ENCODE assay signal across 8 mouse cellular contexts in genomic region chr13:63324978-63325848, GRCm38 (mm10).
DNase-seq lines count a peak whose midpoint lies in the region; ATAC-seq and TF ChIP-seq lines count a peak whose summit lies in the region.

No protein-coding gene starts in this region.

- in situ Hi-C loops in Patski (cut with MboI; ENCODE audit: low pct_unique_long_range_greater_than_20kb): loop anchor here (5.0 kb wide), 2 partner anchors 83 to 278 kb away; no protein-coding TSS in a partner anchor

- peak; percentile 86 for ATAC-seq in Patski
- ATAC-seq in erythroid progenitor cell, adult 5-6 weeks (replicated peaks; ENCODE audit: low FRiP score, poor library complexity, severe bottlenecking): no peak

- POLR2A ChIA-PET in Patski (lab: Charles Lee): no interaction called here

- no peak for TF ChIP-seq CTCF in layer of hippocampus, adult 2 months (conservative IDR thresholded peaks at IDR 0.05)
- no peak for TF ChIP-seq CTCF in Patski (IDR thresholded peaks at IDR 0.05)

- peak overlapping the region; percentile 81 for H3K27ac ChIP-seq in layer of hippocampus, adult 2 months

- CTCF ChIA-PET in Patski (lab: Charles Lee): interaction anchor here (1.2 kb wide), 1 partner anchor 48 kb away, joined by 3 read pairs; no protein-coding TSS in a partner anchor

- no peaks in the 10 kb centered on the region for H3K27me3 ChIP-seq in Patski

- no peak for DNase-seq in layer of hippocampus, adult 2 months (ENCODE audit: low spot score in 2 of 2)
- DNase-seq in layer of hippocampus, postnatal 14 days (ENCODE audit: low spot score in 2 of 2): no peak
- DNase-seq in Patski (ENCODE audit: low read depth, low spot score): peak; percentile 53
- peak; percentile 88 for DNase-seq in fibroblast of lung, adult 2 months (ENCODE audit: low read depth)
- peak; percentile 53 for DNase-seq in lung, postnatal 25 days (ENCODE audit: low spot score)
- DNase-seq in natural killer cell, adult 2 months (ENCODE audit: low spot score in 2 of 2): no peak
- DNase-seq in layer of hippocampus, adult 8-10 months (ENCODE audit: low spot score in 2 of 2): no peak

- no peak overlapping the region for H3K4me3 ChIP-seq in layer of hippocampus, adult 2 months

Comparison
In these comparisons a context has a peak if more than half of its experiments do, and no peak if none do; other contexts are left out.
1. DNase-seq: peak in Patski (single experiment), fibroblast of lung, adult 2 months (single experiment) and lung, postnatal 25 days (single experiment); none in layer of hippocampus, adult 2 months (0 of 2), layer of hippocampus, postnatal 14 days (0 of 2), natural killer cell, adult 2 months (0 of 2) and layer of hippocampus, adult 8-10 months (0 of 2).